Mouse (Mus musculus): ENCODE data around the gene Ublcp1. TPM values are rescaled to one million over a fixed set of nuclear protein-coding genes. Genes with fewer than 3 reads are reported as not detected.

Gene Ublcp1
- 42.5 and 51.1 TPM in 2 replicates for polyA plus RNA-seq (2015; fragmentation: Nextera tagmentation; extraction: Ambion mirVana)

GRCm38 (mm10) chr11:44470432-44471336 lies at the start of gene Ublcp1:
Gene Ublcp1, minus strand, starts transcription at chr11:44470498.
- ATAC-seq: peak; percentile 94
- under 1% methylated on average over 54 of the region's 54 CpGs for WGBS

DNA sequence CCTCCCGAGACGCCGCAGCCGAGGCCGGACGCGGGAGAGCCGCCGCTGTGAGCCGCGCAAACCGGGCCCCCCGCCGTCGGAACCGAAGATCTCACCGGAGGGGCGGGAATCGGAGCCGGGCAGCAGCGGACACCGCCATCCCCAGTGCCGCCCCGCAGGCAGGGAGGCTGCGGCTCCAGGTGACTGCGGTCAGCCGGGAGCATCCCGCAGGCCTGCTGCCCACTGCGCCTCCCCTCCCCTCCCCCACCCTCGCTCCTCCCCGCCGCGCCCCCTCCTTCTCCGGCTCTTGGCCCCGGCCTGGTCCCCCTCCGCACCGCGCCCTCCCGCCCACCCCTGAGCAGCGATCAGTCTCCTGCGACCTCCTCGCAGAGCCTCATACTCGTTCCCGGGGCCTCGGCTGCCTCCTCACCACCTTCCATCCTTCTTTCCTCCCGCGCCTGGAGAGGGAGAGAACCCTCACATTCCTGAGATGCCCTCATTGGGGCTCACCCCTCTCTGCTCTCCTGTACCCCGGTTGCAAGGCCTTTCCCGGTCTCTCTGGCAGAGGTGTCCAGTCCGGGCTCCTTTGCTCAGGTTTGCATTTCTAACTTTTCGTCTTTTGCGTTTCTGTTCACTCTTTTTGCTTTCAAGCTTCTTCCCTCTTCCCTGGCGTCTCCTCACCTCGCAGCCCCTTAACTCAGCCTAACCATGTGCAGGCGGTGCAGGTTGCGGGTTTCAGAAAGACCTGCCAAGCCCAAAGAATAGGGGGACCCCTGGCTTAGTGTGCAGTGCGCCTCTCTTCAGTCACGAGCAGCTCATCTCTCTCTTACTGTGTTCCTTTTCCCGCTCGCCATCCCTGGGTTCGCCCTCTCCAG lies 49.0 kb upstream of the Ublcp1 start:
- Histone ChIP-seq H3K9me3 (ENCODE audit: control insufficient read depth, low read length) (no peaks in the 10 kb centered on the region), H3K36me3 (ENCODE audit: control insufficient read depth, insufficient read depth, low read length) (no peaks in the 10 kb centered on the region), H3K4me1 (ENCODE audit: control insufficient read depth, insufficient read depth, low read length) (peaks cover 19% of the 10 kb centered on the region), H3K4me2 (ENCODE audit: low read depth, low read length) (peak overlapping the region; percentile 88), H3K9ac (ENCODE audit: low read depth, low read length) (peak overlapping the region; percentile 93), H3K27ac (ENCODE audit: low read length) (peak overlapping the region; percentile 93), H3K4me3 (ENCODE audit: low read length) (peak overlapping the region; percentile 94), H3K27me3 (replicated peaks; ENCODE audit: control insufficient read depth, insufficient read depth, low read length) (no peaks in the 10 kb centered on the region)
- peak; percentile 35 for ATAC-seq
- under 1% methylated on average over 54 of the region's 61 CpGs for WGBS

More at GRCm38 (mm10) chr11:44470432-44471336, at the start of gene Ublcp1:
- Histone ChIP-seq H3K9me3 (ENCODE audit: control insufficient read depth, low read length) (no peaks in the 10 kb centered on the region), H3K27me3 (replicated peaks; ENCODE audit: control insufficient read depth, insufficient read depth, low read length) (no peaks in the 10 kb centered on the region), H3K4me2 (ENCODE audit: low read depth, low read length) (peak within 1 kb of the TSS; percentile 86), H3K27ac (ENCODE audit: low read length) (peak within 1 kb of the TSS; percentile 82), H3K36me3 (ENCODE audit: control insufficient read depth, insufficient read depth, low read length) (no peaks in the 10 kb centered on the region), H3K4me3 (ENCODE audit: low read length) (peak within 1 kb of the TSS; percentile 96), H3K9ac (ENCODE audit: low read depth, low read length) (peak within 1 kb of the TSS; percentile 91), H3K4me1 (ENCODE audit: control insufficient read depth, insufficient read depth, low read length) (peaks cover 7% of the 10 kb centered on the region)

- Histone ChIP-seq H3K27me3 (replicated peaks; ENCODE audit: control insufficient read depth, insufficient read depth, low read length) (no peaks in the 10 kb centered on the region), H3K9ac (ENCODE audit: low read depth, low read length) (peak within 1 kb of the TSS; percentile 93), H3K4me3 (ENCODE audit: low read length) (peak within 1 kb of the TSS; percentile 94), H3K36me3 (ENCODE audit: control insufficient read depth, insufficient read depth, low read length) (no peaks in the 10 kb centered on the region), H3K27ac (ENCODE audit: low read length) (peak within 1 kb of the TSS; percentile 93), H3K9me3 (ENCODE audit: control insufficient read depth, low read length) (no peaks in the 10 kb centered on the region), H3K4me2 (ENCODE audit: low read depth, low read length) (peak within 1 kb of the TSS; percentile 88), H3K4me1 (ENCODE audit: control insufficient read depth, insufficient read depth, low read length) (peaks cover 19% of the 10 kb centered on the region)
- peak; percentile 83 for ATAC-seq
- WGBS: under 1% methylated on average over 63 of the region's 70 CpGs
Measured at GRCm38 (mm10) chr11:44518281-44519095, 48.2 kb upstream of the Ublcp1 start, which contains the start of gene Rnf145. Gene Rnf145, plus strand, starts transcription at chr11:44518964.

DNA sequence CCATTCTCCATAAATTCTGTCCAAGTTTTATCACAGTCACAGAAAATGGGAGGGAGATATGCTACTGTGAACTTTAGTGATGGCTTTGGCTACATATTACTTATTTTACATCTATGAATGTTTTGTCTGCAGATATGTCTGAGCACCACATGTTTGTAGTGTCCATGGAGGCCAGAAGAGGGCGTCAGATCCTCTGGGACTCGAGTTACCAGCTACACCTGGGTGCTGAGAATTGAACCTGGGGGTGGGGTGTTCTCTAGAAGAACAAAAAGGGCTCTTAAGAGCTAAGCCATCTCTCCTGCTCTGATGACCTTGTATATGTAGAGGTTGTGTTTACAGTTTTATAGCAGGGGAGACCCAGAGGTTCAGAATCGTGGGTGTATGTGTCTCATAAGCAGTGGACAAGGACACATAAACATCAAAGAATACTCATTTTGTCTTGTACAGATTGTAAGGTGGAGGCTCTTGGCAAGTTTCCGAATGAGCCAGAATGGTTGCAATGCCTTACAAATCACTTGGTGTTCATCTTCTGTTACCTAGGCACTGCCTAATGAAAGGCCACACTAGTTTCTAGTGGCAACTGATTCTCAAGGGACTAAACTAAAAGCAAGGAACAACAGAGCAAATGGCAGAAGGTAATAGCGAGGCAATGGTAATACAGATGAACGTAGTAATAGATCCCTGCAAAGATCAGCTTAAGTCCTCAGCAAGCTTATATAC lies 47.4 kb upstream of the Ublcp1 start:
- Histone ChIP-seq H3K4me1 (ENCODE audit: control insufficient read depth, insufficient read depth, low read length) (peaks cover 20% of the 10 kb centered on the region), H3K9ac (ENCODE audit: low read depth, low read length) (0 out of 2 replicates have a peak overlapping the region, but pooled peaks have one; percentile 93), H3K27ac (ENCODE audit: low read length) (peak overlapping the region; percentile 93), H3K36me3 (ENCODE audit: control insufficient read depth, insufficient read depth, low read length) (no peaks in the 10 kb centered on the region), H3K4me3 (ENCODE audit: low read length) (peak overlapping the region; percentile 94), H3K27me3 (replicated peaks; ENCODE audit: control insufficient read depth, insufficient read depth, low read length) (no peaks in the 10 kb centered on the region), H3K9me3 (ENCODE audit: control insufficient read depth, low read length) (no peaks in the 10 kb centered on the region), H3K4me2 (ENCODE audit: low read depth, low read length) (peak overlapping the region; percentile 88)
- 37% methylated on average over 6 of the region's 6 CpGs for WGBS
- ATAC-seq: no peak

GRCm38 (mm10) chr11:44516362-44516761 lies 46.1 kb upstream of the Ublcp1 start:
- ATAC-seq: no peak
- Histone ChIP-seq H3K27me3 (replicated peaks; ENCODE audit: control insufficient read depth, insufficient read depth, low read length) (no peaks in the 10 kb centered on the region), H3K9ac (ENCODE audit: low read depth, low read length) (no peak overlapping the region), H3K4me2 (ENCODE audit: low read depth, low read length) (no peak overlapping the region), H3K27ac (ENCODE audit: low read length) (no peak overlapping the region), H3K9me3 (ENCODE audit: control insufficient read depth, low read length) (no peaks in the 10 kb centered on the region), H3K36me3 (ENCODE audit: control insufficient read depth, insufficient read depth, low read length) (no peaks in the 10 kb centered on the region), H3K4me1 (ENCODE audit: control insufficient read depth, insufficient read depth, low read length) (peaks cover 15% of the 10 kb centered on the region), H3K4me3 (ENCODE audit: low read length) (no peak overlapping the region)
- WGBS: 22% methylated on average over 1 of the region's 1 CpGs

DNA sequence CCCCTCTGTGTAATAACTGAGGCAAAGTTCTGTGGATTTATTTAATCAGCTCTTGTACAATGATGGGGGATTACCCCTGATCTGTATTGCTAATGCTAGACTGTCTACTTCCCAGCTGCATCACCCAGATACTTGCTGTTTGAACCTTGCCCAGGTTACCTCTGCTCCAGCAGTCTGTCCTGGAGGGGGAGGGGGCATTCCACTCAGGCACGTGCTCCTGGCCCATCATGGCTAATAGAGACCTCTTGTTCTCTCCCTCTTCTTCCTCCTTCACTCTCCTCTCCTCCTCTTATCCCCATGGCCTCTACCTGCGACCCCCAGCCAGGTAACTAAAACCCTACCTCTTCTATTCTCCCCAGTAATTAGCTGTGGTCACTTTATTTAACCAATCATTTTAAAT lies 44.4 kb upstream of the Ublcp1 start:
- peaks cover 11% of the 10 kb centered on the region for H3K4me1 ChIP-seq (ENCODE audit: control insufficient read depth, insufficient read depth, low read length)
- no peaks in the 10 kb centered on the region for H3K9me3 ChIP-seq (ENCODE audit: control insufficient read depth, low read length)
- H3K27me3 ChIP-seq (replicated peaks; ENCODE audit: control insufficient read depth, insufficient read depth, low read length): no peaks in the 10 kb centered on the region
- no peak overlapping the region for H3K9ac ChIP-seq (ENCODE audit: low read depth, low read length)
- 55% methylated on average over 2 of the region's 2 CpGs for WGBS
- no peak overlapping the region for H3K4me3 ChIP-seq (ENCODE audit: low read length)
- no peaks in the 10 kb centered on the region for H3K36me3 ChIP-seq (ENCODE audit: control insufficient read depth, insufficient read depth, low read length)
- no peak overlapping the region for H3K27ac ChIP-seq (ENCODE audit: low read length)
- no peak for ATAC-seq
- H3K4me2 ChIP-seq (ENCODE audit: low read depth, low read length): no peak overlapping the region

DNA sequence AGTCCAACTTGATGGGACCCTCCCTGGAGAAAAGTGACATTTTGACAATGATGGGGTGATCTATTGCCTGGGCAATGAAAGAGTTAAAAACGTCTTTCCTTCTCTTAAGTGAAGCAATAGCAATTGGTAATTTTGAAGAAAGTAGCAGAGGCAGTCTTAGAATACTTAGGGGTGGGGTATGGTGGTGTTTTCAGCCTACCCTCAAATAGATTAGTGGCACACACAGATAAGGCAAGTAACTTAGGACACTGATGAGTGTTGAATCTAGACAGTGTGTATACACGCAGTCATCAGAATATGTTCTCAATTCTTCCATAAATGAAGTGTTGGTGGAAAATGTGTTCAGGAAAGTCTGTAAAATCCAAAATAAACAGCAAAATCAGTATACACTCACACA lies 42.7 kb upstream of the Ublcp1 start:
- no peaks in the 10 kb centered on the region for H3K27me3 ChIP-seq (replicated peaks; ENCODE audit: control insufficient read depth, insufficient read depth, low read length)
- H3K4me1 ChIP-seq (ENCODE audit: control insufficient read depth, insufficient read depth, low read length): peaks cover 10% of the 10 kb centered on the region
- no peak for ATAC-seq
- H3K27ac ChIP-seq (ENCODE audit: low read length): no peak overlapping the region
- WGBS: 47% methylated on average over 2 of the region's 2 CpGs
- no peaks in the 10 kb centered on the region for H3K9me3 ChIP-seq (ENCODE audit: control insufficient read depth, low read length)
- H3K9ac ChIP-seq (ENCODE audit: low read depth, low read length): no peak overlapping the region
- no peaks in the 10 kb centered on the region for H3K36me3 ChIP-seq (ENCODE audit: control insufficient read depth, insufficient read depth, low read length)
- no peak overlapping the region for H3K4me2 ChIP-seq (ENCODE audit: low read depth, low read length)
- H3K4me3 ChIP-seq (ENCODE audit: low read length): no peak overlapping the region
